Mouse (Mus musculus): ENCODE measurements around the gene Il18.
A peak's percentile ranks its signal among the peaks of the same experiment; 100 is the strongest.
"Not testable (repeated sequence)": the region's sequence is repeated elsewhere in the genome, so short reads cannot be mapped to it uniquely, and the experiment has no call there.

The Il18 gene

GRCm38 (mm10) chr9:50603189-50603997, 48.8 kb downstream of the Il18 start, which contains the start of the genes Sdhd and Timm8b:
TSS of gene Sdhd (minus strand) at chr9:50603812.
TSS of gene Timm8b (plus strand) at chr9:50603910.
- DNase-seq (ENCODE audit: low read depth, low spot score), result peak; percentile 98

- no peak for DNase-seq (ENCODE audit: low read depth, low spot score)
Observed at GRCm38 (mm10) chr9:50603998-50604324, 49.3 kb downstream of the Il18 start.

GRCm38 (mm10) chr9:50604338-50604737, 49.7 kb downstream of the Il18 start:
- no peak for DNase-seq (ENCODE audit: low read depth, low spot score)

GRCm38 (mm10) chr9:50612115-50612514, 57.5 kb downstream of the Il18 start:
- peak; percentile 62 for DNase-seq (ENCODE audit: low read depth, low spot score)

GRCm38 (mm10) chr9:50616161-50616560, 61.5 kb downstream of the Il18 start:
- DNase-seq (ENCODE audit: low read depth, low spot score), result no peak

- DNase-seq (ENCODE audit: low read depth, low spot score), result peak; percentile 96
Observed at GRCm38 (mm10) chr9:50616766-50617603, 62.4 kb downstream of the Il18 start, which contains the start of the genes Pih1d2 and Nkapd1. TSS of gene Pih1d2 (plus strand) at chr9:50617321. TSS of gene Nkapd1 (minus strand) at chr9:50617464.

GRCm38 (mm10) chr9:50617794-50618330, 63.2 kb downstream of the Il18 start:
- DNase-seq (ENCODE audit: low read depth, low spot score), result no peak

GRCm38 (mm10) chr9:50630903-50631302, 76.3 kb downstream of the Il18 start:
- DNase-seq (ENCODE audit: low read depth, low spot score), result not testable (repeated sequence)

Measured in brain, adult 2 months (tissue).